Mouse (Mus musculus): ENCODE measurements around the gene Olfr1241. TPM values are rescaled to one million over a fixed set of nuclear protein-coding genes. Genes with fewer than 3 reads are reported as not detected.

The Olfr1241 gene
- polyA plus RNA-seq (2015; fragmentation: Nextera tagmentation; extraction: Ambion mirVana), result not detected in 2 replicates

DNA sequence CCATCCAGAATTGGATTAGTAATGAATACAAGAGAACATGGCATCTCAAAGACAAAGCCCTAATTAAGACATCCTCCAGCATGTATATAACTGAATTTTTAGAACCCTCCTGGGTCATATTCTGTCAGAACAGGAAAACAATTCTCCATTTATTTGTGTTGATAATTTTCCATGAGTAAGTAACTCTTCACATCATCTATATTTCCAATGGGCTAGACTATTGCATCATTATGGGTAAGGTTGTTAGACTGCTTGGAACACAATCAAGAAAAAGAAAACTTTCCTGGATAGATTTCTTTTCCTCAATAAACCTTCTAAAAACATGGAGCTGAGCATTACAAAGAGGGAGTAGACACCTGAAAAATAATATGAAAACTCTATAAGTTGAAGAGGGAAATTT is at the start of gene Olfr1241:
Gene Olfr1241 (minus strand): TSS at position 101 of the 400 bp plus-strand sequence.
- ATAC-seq (ENCODE audit: extremely low read depth, insufficient number of reproducible peaks, low FRiP score, low TSS enrichment), result no peak
- Histone ChIP-seq H3K27ac (replicated peaks) (no peak within 1 kb of the TSS), H3K9ac (no peak within 1 kb of the TSS), H3K27me3 (replicated peaks) (no peaks in the 10 kb centered on the region), H3K4me2 (no peak within 1 kb of the TSS), H3K4me1 (no peaks in the 10 kb centered on the region), H3K9me3 (no peaks in the 10 kb centered on the region), H3K36me3 (no peaks in the 10 kb centered on the region), H3K4me3 (no peak within 1 kb of the TSS)

DNA sequence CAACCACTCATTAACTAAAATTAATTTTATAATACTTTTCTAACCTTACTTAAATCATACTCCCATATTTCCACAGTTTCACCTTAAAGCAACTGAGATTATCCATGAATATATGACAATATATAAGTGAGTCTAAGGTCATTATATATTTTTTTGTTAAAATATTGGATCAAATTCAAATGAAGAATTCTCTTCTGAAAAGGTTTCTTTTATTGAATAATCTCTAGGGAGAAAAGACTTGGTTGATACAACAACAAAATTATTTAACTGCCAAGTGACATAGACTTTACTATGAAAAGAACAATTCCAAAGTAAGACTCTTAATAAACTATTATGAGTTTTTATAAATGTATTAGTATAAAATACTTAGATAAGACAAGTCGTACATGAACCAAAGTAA is 44.5 kb upstream of the Olfr1241 start, which contains the start of gene Olfr1243:
Gene Olfr1243 (minus strand): TSS at position 101 of the 400 bp plus-strand sequence.
- no peak within 1 kb of the TSS for H3K4me3 ChIP-seq
- H3K4me2 ChIP-seq, result no peak within 1 kb of the TSS
- ATAC-seq (ENCODE audit: extremely low read depth, insufficient number of reproducible peaks, low FRiP score, low TSS enrichment), result no peak
- no peaks in the 10 kb centered on the region for H3K9me3 ChIP-seq
- 85% methylated on average over 1 of the region's 1 CpGs for WGBS
- no peak within 1 kb of the TSS for H3K9ac ChIP-seq
- no peaks in the 10 kb centered on the region for H3K36me3 ChIP-seq
- no peaks in the 10 kb centered on the region for H3K4me1 ChIP-seq
- no peaks in the 10 kb centered on the region for H3K27me3 ChIP-seq (replicated peaks)
- H3K27ac ChIP-seq (replicated peaks), result no peak within 1 kb of the TSS

DNA sequence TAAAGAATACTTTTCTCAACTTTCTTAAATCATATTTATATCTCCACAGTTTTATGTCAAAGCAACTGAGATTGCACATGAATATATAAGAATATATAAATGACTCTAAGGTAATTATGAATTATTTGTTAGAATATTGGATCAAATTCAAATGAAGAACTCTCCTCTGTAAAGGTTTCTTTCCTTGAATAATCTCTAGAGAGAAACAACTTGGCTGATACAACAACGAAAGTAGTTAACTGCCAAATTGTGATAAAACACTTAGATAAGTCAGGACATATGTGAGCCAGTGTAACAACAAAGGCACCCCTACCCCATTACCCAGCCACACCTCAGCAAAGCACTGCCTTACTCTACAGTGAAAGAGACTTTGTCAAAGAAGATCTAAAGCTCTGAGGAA is 11.3 kb upstream of the Olfr1241 start, which contains the start of gene Olfr1242:
Gene Olfr1242 (minus strand): TSS at position 101 of the 400 bp plus-strand sequence.
- Histone ChIP-seq H3K27me3 (replicated peaks) (no peaks in the 10 kb centered on the region), H3K9ac (no peak within 1 kb of the TSS), H3K27ac (replicated peaks) (no peak within 1 kb of the TSS), H3K4me3 (no peak within 1 kb of the TSS), H3K36me3 (no peaks in the 10 kb centered on the region), H3K4me2 (no peak within 1 kb of the TSS), H3K9me3 (no peaks in the 10 kb centered on the region), H3K4me1 (no peaks in the 10 kb centered on the region)
- no peak for ATAC-seq (ENCODE audit: extremely low read depth, insufficient number of reproducible peaks, low FRiP score, low TSS enrichment)
- WGBS, result 70% methylated on average over 1 of the region's 1 CpGs

DNA sequence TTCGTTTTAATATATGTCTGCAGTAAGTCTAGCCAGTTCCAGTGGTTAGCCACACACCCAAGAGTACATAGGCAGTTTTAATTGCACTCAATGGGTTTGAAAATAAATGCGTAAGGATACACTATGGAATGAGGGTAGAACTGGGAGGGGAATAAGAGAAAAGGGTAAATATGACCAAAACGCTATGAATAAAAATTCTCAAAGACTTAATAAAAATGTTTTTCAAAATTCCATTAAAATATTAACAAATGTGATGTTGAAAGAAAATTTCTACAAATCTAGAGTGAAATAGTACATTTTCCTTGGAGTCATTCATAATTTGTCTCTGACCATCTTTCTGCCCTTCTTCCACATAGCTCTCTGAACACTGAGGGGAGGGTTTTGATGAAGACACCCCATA is 44.0 kb downstream of the Olfr1241 start, which contains the start of gene Olfr1240:
Gene Olfr1240 (minus strand): TSS at position 101 of the 400 bp plus-strand sequence.
- Histone ChIP-seq H3K27me3 (replicated peaks) (no peaks in the 10 kb centered on the region), H3K9ac (no peak within 1 kb of the TSS), H3K4me3 (no peak within 1 kb of the TSS), H3K4me1 (no peaks in the 10 kb centered on the region), H3K4me2 (no peak within 1 kb of the TSS), H3K27ac (replicated peaks) (no peak within 1 kb of the TSS), H3K36me3 (no peaks in the 10 kb centered on the region), H3K9me3 (no peaks in the 10 kb centered on the region)
- ATAC-seq (ENCODE audit: extremely low read depth, insufficient number of reproducible peaks, low FRiP score, low TSS enrichment), result no peak
- 73% methylated on average over 3 of the region's 3 CpGs for WGBS

Other genes starting within 250 kb of the Olfr1241 start
- gene Olfr1228, start 233.1 kb downstream of the Olfr1241 start, polyA plus RNA-seq (2015; fragmentation: Nextera tagmentation; extraction: Ambion mirVana), result not detected in 2 replicates
- not detected in 2 replicates for gene Olfr1229, start 199.1 kb downstream of the Olfr1241 start, polyA plus RNA-seq (2015; fragmentation: Nextera tagmentation; extraction: Ambion mirVana)
- gene Olfr1230, start 189.9 kb downstream of the Olfr1241 start, polyA plus RNA-seq (2015; fragmentation: Nextera tagmentation; extraction: Ambion mirVana), result not detected in 2 replicates
- not detected in 2 replicates for gene Olfr1231, start 180.1 kb downstream of the Olfr1241 start, polyA plus RNA-seq (2015; fragmentation: Nextera tagmentation; extraction: Ambion mirVana)
- gene Olfr1232, start 157.5 kb downstream of the Olfr1241 start, polyA plus RNA-seq (2015; fragmentation: Nextera tagmentation; extraction: Ambion mirVana), result not detected in 2 replicates
- not detected in 2 replicates for gene Olfr1233, start 144.7 kb downstream of the Olfr1241 start, polyA plus RNA-seq (2015; fragmentation: Nextera tagmentation; extraction: Ambion mirVana)
- gene Olfr1234, start 122.3 kb downstream of the Olfr1241 start, polyA plus RNA-seq (2015; fragmentation: Nextera tagmentation; extraction: Ambion mirVana), result not detected in 2 replicates
- gene Olfr1238, start 77.5 kb downstream of the Olfr1241 start, polyA plus RNA-seq (2015; fragmentation: Nextera tagmentation; extraction: Ambion mirVana), result not detected in 2 replicates
- gene Olfr1239, start 66.7 kb downstream of the Olfr1241 start, polyA plus RNA-seq (2015; fragmentation: Nextera tagmentation; extraction: Ambion mirVana), result not detected in 2 replicates
- not detected in 2 replicates for gene Olfr1240, start 44.1 kb downstream of the Olfr1241 start, polyA plus RNA-seq (2015; fragmentation: Nextera tagmentation; extraction: Ambion mirVana)
- not detected in 2 replicates for gene Olfr1242, start 11.2 kb upstream of the Olfr1241 start, polyA plus RNA-seq (2015; fragmentation: Nextera tagmentation; extraction: Ambion mirVana)
- not detected in 2 replicates for gene Olfr1243, start 44.4 kb upstream of the Olfr1241 start, polyA plus RNA-seq (2015; fragmentation: Nextera tagmentation; extraction: Ambion mirVana)
- gene Olfr1245, start 91.3 kb upstream of the Olfr1241 start, polyA plus RNA-seq (2015; fragmentation: Nextera tagmentation; extraction: Ambion mirVana), result not detected in 2 replicates
- not detected in 2 replicates for gene Olfr1246, start 106.0 kb upstream of the Olfr1241 start, polyA plus RNA-seq (2015; fragmentation: Nextera tagmentation; extraction: Ambion mirVana)
- gene Olfr1247, start 127.0 kb upstream of the Olfr1241 start, polyA plus RNA-seq (2015; fragmentation: Nextera tagmentation; extraction: Ambion mirVana), result not detected in 2 replicates
- gene Olfr1248, start 131.1 kb upstream of the Olfr1241 start, polyA plus RNA-seq (2015; fragmentation: Nextera tagmentation; extraction: Ambion mirVana), result not detected in 2 replicates
- not detected in 2 replicates for gene Olfr1249, start 147.9 kb upstream of the Olfr1241 start, polyA plus RNA-seq (2015; fragmentation: Nextera tagmentation; extraction: Ambion mirVana)
- gene Olfr1250, start 174.3 kb upstream of the Olfr1241 start, polyA plus RNA-seq (2015; fragmentation: Nextera tagmentation; extraction: Ambion mirVana), result not detected in 2 replicates
- not detected in 2 replicates for gene Olfr1251, start 184.8 kb upstream of the Olfr1241 start, polyA plus RNA-seq (2015; fragmentation: Nextera tagmentation; extraction: Ambion mirVana)
- not detected in 2 replicates for gene Olfr1252, start 237.9 kb upstream of the Olfr1241 start, polyA plus RNA-seq (2015; fragmentation: Nextera tagmentation; extraction: Ambion mirVana)

Data from heart, embryonic 13.5 days (tissue).